Mouse (Mus musculus) layer of hippocampus, postnatal 10 days (tissue): ENCODE measurements around the gene Smchd1. TPM values are rescaled to one million over a fixed set of nuclear protein-coding genes. Genes with fewer than 3 reads are reported as not detected.
"Not testable (repeated sequence)": the region's sequence is repeated elsewhere in the genome, so short reads cannot be mapped to it uniquely, and the experiment has no call there.

Source experiments
- DNase-seq, 2 experiments: peaks; one replicate each; pipeline ENCODE4 v3.0.0; 2021; ENCODE audit warnings: low spot score in 2 of 2
- total RNA-seq, 2 experiments: library from RNA; stranded (reverse); gene quantifications; 2 replicates each; pipeline ENCODE4 v1.2.3; 2021

The Smchd1 gene
- total RNA-seq, 2 experiments from 2014 or later: 29.0 to 37.1 TPM

DNA sequence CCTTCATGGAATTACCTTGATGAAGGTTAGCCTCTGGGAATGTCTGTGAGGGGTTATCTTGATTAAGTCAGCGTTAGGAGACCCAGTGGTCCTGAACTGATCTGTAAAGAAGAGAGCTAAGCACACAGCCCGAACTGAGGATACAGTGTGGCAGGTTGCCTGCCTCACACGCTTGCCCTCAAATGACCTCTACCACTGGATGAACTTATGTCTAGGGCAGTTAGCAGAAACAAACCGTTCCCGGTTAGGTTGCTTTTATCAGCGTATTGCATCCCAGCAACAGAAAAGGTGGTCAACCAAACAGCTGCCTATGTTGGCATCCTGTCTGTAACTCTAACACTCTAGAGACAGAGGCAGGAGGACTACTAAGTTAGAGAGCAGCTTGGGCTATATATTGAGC is 30.0 kb downstream of the Smchd1 start:
- DNase-seq: no peak

DNA sequence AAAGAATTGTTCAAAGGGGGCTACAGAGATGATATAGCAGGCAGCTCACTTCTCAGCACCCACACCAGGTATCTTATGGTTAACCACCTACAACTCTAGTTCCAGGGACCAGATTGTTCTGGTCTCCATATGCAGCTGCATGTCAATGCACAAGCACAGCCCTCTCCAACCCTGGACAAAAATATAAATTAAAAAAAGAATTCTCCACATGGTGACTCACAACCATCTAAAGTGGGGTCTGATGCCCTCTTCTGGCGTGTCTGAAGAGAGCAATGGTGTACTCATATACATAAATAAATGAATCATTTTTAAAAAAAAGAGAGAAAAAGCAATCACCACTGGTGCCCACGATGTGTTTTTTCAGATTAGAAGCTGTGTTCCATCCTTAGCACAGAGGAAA is 30.4 kb downstream of the Smchd1 start:
- DNase-seq: no peak

GRCm38 (mm10) chr17:71444126-71444525 is 31.0 kb downstream of the Smchd1 start:
- no peak for DNase-seq

DNA sequence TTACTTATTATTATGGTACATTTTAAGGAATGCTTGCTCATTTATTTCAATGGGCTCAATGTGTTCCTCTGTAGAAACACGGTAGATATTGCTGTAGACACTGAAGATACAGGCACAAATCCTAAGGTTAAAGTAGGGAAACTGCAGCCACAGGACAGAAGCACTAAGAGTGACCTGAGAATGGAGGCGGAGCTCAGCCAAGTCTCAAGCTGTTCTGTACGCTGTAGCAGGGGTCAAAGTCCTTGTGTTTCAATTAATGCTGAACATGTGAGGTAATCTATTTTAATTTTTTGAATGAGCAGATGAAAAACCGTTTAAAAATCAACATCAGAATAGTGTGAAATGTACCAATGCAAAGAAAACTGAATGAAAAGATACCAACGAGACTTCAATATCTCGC is 31.9 kb downstream of the Smchd1 start:
- no peak for DNase-seq

GRCm38 (mm10) chr17:71422502-71422901 is 52.6 kb downstream of the Smchd1 start:
- DNase-seq: not testable (repeated sequence)

DNA sequence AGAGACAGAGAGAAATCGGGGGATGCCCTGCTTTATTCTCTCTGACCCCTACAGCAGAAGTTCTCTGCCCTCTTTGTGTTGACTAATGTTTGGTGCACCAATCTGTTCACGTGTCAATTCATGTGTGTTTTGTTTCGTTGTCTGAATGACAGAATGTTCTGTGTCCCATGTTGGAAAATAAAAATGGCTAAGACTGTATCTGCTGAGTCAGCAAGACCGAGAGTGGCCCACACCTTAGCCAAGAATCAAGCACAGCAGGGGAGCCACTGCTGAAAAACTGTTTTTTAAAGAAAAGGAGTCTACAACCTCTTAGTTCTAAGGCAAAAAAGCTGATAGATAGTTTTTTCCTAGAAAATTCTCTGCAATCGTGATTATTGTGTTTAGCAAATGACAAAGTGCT is 55.7 kb downstream of the Smchd1 start:
- DNase-seq: not testable (repeated sequence)

DNA sequence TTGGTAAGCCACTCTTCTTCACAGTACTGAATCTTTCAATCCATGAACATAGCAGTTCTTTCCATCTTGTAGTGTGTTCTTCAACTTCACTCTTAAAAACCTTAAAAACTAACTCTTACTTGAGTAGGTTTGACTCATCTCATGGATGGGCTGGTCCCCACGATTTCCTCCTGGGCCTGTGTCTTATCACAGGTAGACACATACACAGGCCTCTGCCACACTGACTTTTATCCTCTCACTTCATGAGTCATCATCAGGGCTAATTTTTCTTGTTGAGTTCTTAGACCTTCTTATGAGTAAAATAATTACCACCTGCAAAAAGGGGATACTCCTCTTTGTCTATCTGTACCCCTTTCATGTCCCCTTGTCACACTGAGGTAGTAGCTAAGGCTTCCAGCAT is 58.1 kb downstream of the Smchd1 start:
- no peak for DNase-seq

DNA sequence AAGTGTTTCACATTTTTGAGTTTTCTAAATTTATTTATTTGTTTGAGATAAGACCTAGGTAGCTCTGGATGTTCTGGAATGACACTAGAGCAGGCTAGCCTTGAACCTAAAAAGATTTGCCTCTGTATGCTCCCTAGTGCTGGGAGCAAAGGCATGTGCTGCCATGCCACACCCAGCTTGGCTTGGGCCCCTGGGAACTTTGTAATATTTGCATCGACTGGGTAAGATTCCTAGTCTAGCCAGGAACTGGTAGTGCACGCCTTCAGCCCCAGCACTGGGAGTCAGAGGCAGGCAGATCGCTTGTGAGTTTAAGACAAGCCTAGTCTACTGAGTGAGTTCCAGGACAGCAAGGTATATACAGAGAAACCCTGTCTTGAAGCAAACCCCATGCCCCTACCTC is 87.7 kb downstream of the Smchd1 start:
- DNase-seq: no peak

GRCm38 (mm10) chr17:71380346-71380745 is 94.8 kb downstream of the Smchd1 start:
- DNase-seq: no peak

DNA sequence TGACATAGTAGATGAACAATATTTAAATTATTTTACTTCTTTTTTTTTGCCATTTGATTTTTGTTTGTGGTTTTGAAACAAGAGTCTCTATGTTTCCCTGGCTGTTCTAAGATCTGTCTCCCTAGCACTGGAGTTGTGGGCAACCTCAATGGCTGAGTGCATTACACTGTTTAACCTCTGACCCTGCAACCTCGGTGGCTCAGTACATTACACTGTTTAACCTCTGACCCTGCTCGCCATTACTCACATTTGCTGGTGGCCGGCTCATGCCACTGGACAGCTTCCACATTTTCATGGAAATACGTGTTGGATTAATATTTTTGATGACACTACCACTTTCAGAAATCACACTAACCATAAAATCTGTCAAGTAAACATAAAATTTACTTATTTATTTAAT is 97.2 kb downstream of the Smchd1 start:
- no peak for DNase-seq

DNA sequence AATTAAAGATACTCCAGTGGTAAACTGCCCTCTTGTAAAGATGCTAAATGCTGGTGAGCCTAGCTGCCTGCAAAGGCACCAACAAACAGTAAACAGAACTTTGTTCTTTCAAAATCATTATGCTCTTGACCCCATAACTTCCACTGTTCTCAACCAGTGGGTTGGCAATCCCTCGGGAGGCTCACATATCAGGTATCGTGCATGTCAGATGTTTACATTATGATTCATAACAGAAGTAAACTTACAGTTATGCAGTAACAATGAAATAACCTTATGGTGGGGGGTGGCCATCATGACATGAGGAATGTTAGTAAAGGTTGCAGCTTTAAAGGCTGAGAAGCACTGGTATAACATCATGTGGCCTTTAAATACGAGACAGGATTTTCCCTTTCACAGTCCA is 119.6 kb downstream of the Smchd1 start:
- DNase-seq: no peak

DNA sequence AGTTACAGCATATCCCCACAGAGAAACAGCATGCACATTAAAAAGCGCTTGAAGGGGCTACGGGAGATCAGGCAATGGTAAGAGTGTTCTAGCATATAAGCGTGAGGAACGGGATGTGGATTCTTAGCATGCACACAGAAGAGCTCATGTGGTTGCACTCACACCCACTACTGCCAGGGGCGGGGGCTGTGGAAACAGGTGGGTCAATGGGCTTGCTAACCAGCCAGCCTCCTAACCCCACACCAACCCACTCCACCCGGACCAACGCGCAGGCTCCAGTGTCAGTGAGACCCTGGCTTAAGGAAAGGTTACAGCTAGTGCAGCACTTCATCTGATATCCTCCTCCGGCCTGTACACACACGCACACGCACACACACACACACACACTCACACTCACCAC is 120.9 kb downstream of the Smchd1 start:
- DNase-seq: no peak

DNA sequence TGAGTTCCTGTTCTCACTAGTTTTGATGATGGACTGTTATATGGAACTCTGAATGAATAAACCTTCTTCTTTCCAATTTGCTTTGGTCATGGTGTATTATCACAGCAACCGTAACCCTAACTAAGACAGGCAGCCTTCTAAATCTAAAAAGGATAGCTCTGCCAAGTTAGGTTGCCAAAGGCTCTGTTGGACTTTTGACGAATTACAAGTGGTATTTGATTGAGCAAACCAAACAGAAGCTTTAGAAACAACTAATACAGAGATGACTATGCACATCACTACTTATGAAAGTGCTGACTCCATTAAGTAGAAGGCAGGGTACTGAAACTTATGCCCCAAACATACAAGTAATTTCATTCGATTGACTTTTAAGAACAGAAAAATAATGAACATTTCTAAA is 127.0 kb downstream of the Smchd1 start:
- no peak for DNase-seq

DNA sequence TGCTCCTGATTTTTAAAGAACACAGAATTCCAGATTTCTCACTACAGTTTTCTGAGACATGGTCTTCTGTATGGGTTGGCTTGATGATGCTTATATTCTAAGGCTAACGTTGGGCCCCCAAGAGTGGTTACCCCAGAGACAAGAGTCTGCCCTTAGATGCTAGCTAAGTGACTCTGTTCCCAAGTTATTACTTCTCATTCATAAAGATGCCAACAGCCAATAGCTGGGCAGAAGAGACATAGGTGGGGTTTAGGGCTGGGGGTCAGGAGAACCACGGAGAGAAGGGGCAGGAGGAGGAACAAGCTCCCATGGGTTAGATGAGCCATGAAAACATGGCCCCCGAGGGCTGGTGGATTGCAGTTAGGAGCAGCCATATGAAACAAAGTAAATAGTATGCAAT is 133.1 kb downstream of the Smchd1 start:
- DNase-seq: no peak

DNA sequence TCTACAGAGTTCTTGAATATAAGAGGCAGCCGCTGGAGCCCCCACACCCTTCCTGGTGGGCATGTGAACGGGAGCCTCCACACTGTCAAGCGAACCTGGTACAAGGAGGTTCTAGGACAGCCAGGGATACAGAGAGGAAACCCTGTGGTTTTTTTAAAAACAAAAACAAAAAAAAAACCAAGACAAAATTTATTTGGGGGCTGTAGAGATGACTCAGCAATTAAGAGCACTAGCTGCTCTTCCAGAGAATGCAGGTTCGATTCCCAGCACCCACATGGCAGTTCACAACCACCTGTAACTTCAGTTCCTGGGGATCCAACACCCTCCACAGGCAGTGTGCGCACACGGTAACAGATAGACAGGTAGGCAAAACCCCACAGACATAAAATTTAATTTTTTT is 136.5 kb downstream of the Smchd1 start:
- DNase-seq: no peak

- DNase-seq: no peak
Measured at GRCm38 (mm10) chr17:71337546-71337945, 137.6 kb downstream of the Smchd1 start.

GRCm38 (mm10) chr17:71336421-71336820 is 138.7 kb downstream of the Smchd1 start:
- no peak for DNase-seq

DNA sequence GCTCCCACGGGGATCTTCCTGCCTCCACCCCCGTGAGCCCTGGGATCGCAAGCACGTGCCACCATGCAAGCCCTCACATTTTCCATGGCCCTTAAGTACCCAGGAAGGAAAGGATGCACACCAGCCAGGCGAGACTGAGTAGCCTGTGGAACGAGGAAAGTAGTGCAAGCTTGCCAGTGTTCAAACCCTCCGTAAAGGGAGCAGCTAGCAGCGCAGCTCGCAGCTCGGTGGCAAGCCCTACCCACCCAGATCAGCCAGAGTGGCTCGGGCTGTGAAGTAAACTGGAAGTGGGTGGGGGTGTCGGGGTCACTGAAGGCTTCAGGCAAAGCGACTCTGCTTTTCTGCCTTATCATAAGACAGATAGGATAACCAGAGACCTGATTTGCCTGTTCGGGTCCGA is 142.8 kb downstream of the Smchd1 start:
- no peak for DNase-seq

DNA sequence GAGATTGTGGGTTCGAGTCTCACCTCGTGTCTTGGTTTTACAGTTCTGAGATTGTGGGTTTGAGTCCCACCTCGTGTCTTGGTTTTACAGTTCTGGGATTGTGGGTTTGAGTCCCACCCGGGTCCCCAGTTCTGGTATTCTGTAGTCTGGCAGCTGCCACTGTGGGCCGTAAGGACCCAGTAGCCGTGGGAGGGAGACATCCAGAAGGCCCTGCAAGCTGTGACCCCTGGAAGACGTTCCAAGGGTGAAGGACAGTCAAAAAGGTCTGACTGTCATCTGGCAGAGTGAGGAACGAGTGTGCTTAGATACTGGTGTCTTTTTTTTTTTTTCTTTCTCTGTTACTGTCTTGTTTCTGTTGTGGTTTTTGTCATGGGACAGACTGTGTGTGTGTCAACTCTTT is 154.4 kb downstream of the Smchd1 start:
- DNase-seq: not testable (repeated sequence)

- no peak for DNase-seq
Measured at GRCm38 (mm10) chr17:71319361-71319760, 155.8 kb downstream of the Smchd1 start.

DNA sequence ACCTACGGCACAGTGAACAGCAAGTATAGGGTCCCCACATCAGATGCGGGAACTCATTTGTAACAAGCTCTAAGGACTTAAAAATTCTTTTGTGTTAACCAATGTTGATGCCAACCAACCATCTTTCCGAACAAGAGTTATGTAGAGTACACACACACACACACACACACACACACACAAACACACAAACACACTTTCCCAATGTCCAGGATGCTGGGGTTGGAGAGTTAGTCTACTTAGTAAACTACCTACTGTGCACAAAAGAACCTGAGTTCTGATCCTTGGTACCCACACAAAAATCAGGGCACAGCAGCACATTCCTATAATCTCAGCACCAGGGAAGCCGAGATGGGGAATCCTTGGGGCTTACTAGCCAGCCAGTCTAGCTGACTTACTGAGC is 157.6 kb downstream of the Smchd1 start:
- DNase-seq: no peak

DNA sequence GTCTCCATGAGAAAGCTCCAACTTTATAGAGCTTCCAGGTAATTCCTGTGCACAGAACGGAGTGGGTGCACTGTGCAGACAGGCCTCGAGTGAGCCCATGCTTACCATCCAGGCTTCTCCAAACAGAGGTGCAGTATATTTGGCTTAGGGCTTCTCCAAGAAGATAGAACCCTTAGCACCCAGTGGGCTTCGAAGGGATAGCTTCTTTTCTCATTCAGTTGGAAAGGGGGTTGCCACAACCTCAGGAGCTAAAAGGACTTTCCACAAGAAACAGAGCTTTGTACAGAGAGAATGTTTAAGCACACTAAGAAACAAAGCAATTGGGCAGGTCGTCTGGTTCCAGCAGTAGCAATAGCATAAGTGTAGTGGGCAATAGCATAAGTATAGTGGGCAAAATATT is 160.8 kb downstream of the Smchd1 start:
- DNase-seq: no peak

- peak in 1 of 2 experiments; percentile 28 for DNase-seq
Measured at GRCm38 (mm10) chr17:71311340-71312171, 163.6 kb downstream of the Smchd1 start, which contains the start of gene Emilin2. Gene Emilin2 (minus strand): TSS chr17:71311978.
